Mouse (Mus musculus) induced T-regulatory cell, adult 2 months (primary cell): ENCODE measurements around the gene Lipo1.
"Not testable (repeated sequence)": the region's sequence is repeated elsewhere in the genome, so short reads cannot be mapped to it uniquely, and the experiment has no call there.

Source experiments
- DNase-seq: peaks from one replicate; pipeline ENCODE4 v3.0.0-alpha.2; 2012; ENCODE audit warnings: low read depth

Gene Lipo1

GRCm38 (mm10) chr19:33787359-33787758, at the start of gene Lipo1:
Gene Lipo1 (minus strand): TSS chr19:33787459.
- DNase-seq, result not testable (repeated sequence)

- no peak for DNase-seq
Measured at GRCm38 (mm10) chr19:33786576-33787277, 532 bp downstream of the Lipo1 start.

- DNase-seq, result not testable (repeated sequence)
Measured at GRCm38 (mm10) chr19:33761287-33762086, 25.8 kb downstream of the Lipo1 start, which contains the start of gene Lipo3. Gene Lipo3 (minus strand): TSS chr19:33761951.

GRCm38 (mm10) chr19:33751259-33751658, 36.0 kb downstream of the Lipo1 start, which contains the start of gene Lipo2:
Gene Lipo2 (minus strand): TSS chr19:33751359.
- not testable (repeated sequence) for DNase-seq
